Mouse (Mus musculus) ovary, adult 18-20 months (tissue): ENCODE measurements around the gene Polr2f.

Source experiments
- DNase-seq: peaks from one replicate; pipeline ENCODE4 v3.0.0; 2022; ENCODE audit warnings: low spot score, mixed read lengths

Gene Polr2f

GRCm38 (mm10) chr15:79140866-79141565 is at the start of gene Polr2f, which contains the start of gene 1700088E04Rik:
Gene Polr2f (plus strand): TSS chr15:79141009.
Gene 1700088E04Rik (minus strand): TSS chr15:79141253.
- DNase-seq: peak; percentile 90

GRCm38 (mm10) chr15:79092284-79092683 is 48.5 kb upstream of the Polr2f start:
- no peak for DNase-seq

GRCm38 (mm10) chr15:79093083-79093839 is 47.5 kb upstream of the Polr2f start:
- no peak for DNase-seq

GRCm38 (mm10) chr15:79095483-79095882 is 45.3 kb upstream of the Polr2f start:
- DNase-seq: no peak

- DNase-seq: peak; percentile 57
Observed at GRCm38 (mm10) chr15:79096556-79096955, 44.3 kb upstream of the Polr2f start.

GRCm38 (mm10) chr15:79097135-79097534 is 43.7 kb upstream of the Polr2f start:
- DNase-seq: no peak

- peak; percentile 59 for DNase-seq
Observed at GRCm38 (mm10) chr15:79097611-79098025, 43.2 kb upstream of the Polr2f start.

GRCm38 (mm10) chr15:79098220-79098619 is 42.6 kb upstream of the Polr2f start:
- DNase-seq: no peak

- DNase-seq: no peak
Observed at GRCm38 (mm10) chr15:79098868-79099267, 41.9 kb upstream of the Polr2f start.

GRCm38 (mm10) chr15:79099456-79099855 is 41.4 kb upstream of the Polr2f start:
- no peak for DNase-seq

- DNase-seq: no peak
Observed at GRCm38 (mm10) chr15:79100391-79100790, 40.4 kb upstream of the Polr2f start.

GRCm38 (mm10) chr15:79101531-79101930 is 39.3 kb upstream of the Polr2f start:
- no peak for DNase-seq

GRCm38 (mm10) chr15:79103264-79103663 is 37.5 kb upstream of the Polr2f start:
- DNase-seq: no peak

- no peak for DNase-seq
Observed at GRCm38 (mm10) chr15:79105804-79106203, 35.0 kb upstream of the Polr2f start.

GRCm38 (mm10) chr15:79107966-79108365 is 32.8 kb upstream of the Polr2f start:
- DNase-seq: no peak

GRCm38 (mm10) chr15:79108421-79109320 is 32.1 kb upstream of the Polr2f start, which contains the start of gene Micall1:
Gene Micall1 (plus strand): TSS chr15:79108898.
- DNase-seq: peak; percentile 64

GRCm38 (mm10) chr15:79109321-79109934 is 31.4 kb upstream of the Polr2f start:
- DNase-seq: no peak

- no peak for DNase-seq
Observed at GRCm38 (mm10) chr15:79110031-79110430, 30.8 kb upstream of the Polr2f start.

- DNase-seq: no peak
Observed at GRCm38 (mm10) chr15:79110528-79110927, 30.3 kb upstream of the Polr2f start.

- no peak for DNase-seq
Observed at GRCm38 (mm10) chr15:79111774-79112173, 29.0 kb upstream of the Polr2f start.

- no peak for DNase-seq
Observed at GRCm38 (mm10) chr15:79115276-79115675, 25.5 kb upstream of the Polr2f start.

GRCm38 (mm10) chr15:79119491-79119890 is 21.3 kb upstream of the Polr2f start:
- DNase-seq: no peak
